Mouse (Mus musculus) lung, adult 18-20 months (tissue): ENCODE data around the gene Runx2.
A peak's percentile ranks its signal among the peaks of the same experiment; 100 is the strongest.

Experiments
- DNase-seq, 2 experiments: peaks; one replicate each; pipeline ENCODE4 v3.0.0; 2022; ENCODE audit warnings: mixed read lengths in 2 of 2

Runx2 gene

DNA sequence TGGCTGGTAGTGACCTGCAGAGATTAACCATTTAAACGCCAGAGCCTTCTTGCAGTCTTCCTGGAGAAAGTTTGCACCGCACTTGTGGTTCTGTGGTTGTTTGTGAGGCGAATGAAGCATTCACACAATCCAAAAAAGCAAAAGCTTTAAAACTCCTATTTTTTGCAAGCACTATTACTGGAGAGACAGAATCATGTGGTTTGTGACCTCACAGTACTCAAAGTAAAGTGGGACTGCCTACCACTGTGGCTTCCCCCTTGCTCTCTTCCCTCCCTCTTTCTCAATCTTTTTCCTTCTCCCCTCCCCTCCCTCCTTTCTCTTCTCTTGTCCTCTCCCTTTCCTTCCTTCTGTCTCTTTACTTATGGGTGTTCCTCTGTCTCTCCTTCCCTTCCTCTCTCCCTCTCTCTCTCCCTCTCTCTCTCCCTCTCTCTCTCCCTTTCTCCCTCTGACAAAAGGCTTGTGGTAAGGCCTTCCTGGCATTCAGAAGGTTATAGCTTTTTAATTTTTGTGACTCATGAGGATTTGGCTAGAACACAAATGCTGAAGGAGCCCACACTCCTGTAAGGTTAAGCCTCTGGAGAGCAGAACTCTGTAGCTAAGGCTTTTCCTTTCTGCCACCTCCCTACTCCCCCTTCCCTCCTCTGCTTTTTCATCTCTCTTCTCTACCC, at the start of gene Runx2:
Gene Runx2 (minus strand): TSS at position 290 of the 668 bp plus-strand sequence.
- no peak for DNase-seq

DNA sequence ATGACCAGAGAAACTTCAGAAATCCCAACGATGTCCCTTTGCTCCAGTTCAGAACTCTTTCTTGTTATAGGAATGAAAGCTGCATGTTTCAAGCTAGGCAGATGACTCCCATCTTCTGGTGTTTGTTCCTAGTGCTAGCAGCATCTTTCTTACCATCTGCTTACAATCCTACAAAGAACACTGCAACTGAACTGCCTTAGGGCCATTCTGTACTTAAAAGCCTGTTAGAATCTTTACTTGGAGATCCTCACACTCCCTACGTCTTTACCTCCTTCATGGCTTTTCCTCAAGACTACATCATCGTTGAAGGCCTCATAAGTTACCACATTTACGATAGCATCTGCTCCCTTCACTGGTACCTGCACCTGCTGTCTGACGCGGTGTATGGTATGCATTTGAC, 48.6 kb upstream of the Runx2 start:
- no peak for DNase-seq

DNA sequence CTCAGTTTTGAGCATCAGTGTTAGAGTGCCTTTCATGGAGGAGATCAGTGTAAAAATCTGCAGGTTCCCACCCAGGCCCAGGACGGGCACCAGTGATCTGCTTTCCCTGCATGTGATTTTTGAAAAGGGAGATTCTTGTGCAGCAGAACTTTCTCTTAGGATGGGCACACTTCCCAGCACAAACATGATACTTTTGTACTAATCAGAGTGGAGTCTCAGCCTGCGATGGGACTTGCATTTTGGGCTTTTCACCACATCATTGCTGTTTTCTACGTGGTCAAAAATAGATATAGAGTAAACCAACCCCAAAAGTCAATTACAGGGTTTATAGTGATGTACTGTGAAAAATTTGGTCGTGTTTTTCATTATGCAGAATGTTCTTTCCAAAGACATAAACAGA, 27.6 kb upstream of the Runx2 start:
- DNase-seq = no peak

DNA sequence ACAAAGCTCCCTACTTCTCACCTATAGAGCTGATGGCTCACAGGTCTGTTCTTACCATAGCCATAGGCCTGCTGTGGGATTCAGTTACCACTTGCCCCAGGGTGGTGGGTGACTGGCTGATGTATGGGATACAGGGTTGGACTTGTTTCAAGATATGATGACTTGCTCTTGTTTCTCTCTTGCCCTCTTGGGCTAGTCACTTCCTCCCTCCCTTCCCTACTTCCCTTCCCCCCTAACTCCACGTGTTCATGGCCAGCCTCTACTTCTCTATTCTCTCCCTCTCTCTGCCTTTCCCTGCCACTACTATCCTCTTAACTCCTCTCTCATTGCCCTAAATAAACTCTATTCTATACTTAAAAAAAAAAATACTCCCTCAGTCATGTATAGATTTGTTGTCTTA, 16.6 kb upstream of the Runx2 start:
- DNase-seq = no peak

DNA sequence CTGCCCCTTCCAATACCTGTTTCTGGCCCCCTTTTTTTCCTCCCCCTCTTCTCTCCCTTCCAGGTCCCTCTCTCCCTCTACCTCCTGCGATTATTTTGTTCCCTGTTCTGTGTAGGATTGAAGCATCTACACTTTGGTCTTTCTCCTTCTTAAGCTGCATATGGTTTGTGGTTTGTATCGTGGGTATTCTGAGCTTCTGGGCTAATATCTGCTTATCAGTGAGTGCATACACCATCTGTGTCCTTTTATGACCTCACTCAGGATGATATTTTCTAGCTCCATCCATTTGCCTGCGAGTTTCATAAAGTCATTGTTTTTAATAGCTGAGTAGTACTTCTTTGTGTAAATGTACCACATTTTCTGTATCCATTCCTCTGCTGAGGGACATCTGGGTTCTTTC, 15.0 kb upstream of the Runx2 start:
- no peak for DNase-seq

DNA sequence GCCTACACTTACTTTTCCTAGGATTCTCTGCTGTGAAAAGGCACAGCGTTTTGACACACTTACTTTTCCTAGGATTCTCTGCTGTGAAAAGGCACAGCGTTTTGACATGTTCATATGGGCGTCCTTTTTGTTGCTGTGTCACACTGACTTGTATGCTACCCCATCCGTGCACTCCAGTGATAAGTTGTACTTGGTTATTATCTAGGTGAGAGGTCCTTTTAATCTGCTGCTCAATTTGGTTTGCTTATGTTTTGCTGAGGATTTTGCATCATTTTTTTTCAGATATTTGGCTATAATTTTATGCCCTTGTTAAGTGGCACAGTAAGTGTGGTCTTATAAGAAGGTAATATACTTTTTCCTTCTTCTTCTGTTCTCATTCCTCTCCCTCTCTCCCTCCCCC, 13.4 kb upstream of the Runx2 start:
- no peak for DNase-seq

DNA sequence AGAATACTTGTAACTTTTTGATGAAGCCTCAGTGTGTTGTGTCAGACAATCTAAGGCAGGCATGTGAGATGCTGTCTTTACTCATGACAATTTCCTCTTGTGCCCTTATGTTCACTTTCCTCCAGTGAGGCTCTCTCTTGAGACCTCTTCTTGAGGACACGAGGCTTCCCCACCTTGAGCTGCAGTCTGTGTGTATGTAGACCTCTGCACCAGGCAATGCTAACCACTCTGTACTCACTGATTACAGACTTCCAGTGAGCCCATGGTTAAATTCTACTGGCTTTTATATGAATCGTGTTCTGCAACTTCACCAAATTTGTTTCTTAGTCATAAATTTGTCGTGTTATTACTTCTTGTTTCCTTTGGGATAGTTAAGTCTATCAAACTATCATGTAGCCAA, 12.5 kb upstream of the Runx2 start:
- no peak for DNase-seq

DNA sequence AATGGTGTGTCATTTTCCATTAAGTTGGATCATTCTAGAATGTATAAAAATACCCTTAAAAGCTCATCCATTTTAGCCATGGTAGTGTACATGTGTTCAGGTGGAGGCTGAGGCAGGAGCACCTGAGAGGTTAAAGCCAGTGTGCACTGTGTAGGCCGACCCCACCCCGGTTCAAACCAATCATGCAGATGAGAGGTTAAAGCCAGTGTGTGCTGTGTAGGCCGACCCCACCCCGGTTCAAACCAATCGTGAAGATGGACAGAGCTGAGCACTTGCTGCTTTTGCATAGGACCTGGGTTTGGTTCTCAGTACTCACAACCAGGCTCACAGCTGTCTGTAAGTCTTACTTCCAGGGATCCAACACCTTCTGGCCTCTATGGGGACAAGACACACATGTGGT, 7.3 kb upstream of the Runx2 start:
- no peak for DNase-seq

DNA sequence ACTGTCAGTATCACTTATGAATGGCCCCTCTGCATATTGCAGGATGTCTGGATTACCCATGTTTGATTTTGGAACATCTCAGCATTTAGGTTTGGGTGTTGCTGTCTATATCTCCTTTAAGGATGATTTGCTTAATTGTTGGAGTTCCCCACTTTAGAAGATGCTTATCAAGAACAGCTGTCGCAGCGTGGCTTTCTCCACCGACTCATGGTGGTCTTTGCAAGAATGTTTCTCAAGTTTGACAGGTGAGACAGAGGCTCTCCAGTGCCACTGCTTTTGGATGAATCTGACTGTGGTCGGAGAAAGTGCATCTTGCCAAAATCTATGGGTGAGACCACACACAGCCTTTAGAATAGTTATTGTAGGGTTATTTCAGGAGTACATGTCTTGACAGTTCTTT, 5.2 kb upstream of the Runx2 start:
- no peak for DNase-seq

DNA sequence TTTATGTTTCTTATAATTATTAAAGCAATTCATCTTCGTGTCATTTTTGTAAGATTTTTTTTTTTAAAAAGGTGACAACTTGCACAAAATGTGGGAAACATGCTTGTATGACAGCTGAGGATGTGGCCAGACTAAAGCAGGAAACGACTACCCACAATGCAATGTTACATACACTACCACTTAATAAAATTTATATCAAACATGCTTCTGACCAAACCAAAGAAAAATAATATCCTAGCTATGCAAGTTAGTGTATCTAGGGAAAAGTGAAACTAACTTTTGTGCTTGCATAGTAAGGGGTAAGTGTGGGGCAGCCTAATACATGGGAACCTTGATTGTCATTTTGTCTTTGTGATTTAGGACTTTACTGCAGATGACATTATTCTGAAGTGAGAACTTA, 4.2 kb upstream of the Runx2 start:
- no peak for DNase-seq

DNA sequence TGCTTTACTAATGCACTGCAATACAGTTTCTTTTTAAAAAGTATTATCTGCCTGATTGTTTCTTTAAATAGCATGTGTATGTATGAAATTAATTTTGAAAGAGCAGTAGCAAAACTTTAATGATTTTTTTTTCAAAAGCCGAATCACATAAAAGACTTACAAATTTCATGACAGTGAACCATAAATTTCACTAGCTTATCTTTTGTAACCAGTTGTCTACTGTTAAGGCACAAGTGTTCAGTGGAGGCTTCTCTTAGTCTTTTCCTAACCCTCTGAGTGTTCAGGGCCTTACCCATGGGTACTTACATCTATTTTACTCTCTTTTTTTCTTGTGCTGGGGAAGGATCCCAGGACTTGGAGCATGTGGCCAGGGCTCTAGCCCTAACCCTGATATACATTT, 7.6 kb downstream of the Runx2 start:
- DNase-seq = no peak

DNA sequence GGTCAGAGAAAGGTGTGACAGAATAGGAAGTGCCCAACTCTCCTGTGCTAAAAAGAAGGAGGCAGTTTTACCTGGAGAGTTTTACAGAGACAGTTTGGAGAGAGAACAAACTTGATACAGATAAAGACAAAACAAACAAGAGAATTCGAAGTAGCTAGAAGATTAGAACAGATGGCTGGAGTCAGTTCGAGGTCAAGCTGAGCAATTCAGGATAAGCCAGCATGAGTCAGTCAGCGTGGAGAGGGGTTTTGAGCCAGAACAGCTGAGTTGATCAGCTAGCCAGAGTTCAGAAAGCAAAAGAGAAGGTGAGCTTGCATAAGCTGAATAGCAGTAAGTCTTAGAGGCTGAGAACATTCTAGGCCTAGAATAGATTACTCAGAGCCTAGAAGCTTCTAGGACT, 17.3 kb downstream of the Runx2 start:
- no peak for DNase-seq

DNA sequence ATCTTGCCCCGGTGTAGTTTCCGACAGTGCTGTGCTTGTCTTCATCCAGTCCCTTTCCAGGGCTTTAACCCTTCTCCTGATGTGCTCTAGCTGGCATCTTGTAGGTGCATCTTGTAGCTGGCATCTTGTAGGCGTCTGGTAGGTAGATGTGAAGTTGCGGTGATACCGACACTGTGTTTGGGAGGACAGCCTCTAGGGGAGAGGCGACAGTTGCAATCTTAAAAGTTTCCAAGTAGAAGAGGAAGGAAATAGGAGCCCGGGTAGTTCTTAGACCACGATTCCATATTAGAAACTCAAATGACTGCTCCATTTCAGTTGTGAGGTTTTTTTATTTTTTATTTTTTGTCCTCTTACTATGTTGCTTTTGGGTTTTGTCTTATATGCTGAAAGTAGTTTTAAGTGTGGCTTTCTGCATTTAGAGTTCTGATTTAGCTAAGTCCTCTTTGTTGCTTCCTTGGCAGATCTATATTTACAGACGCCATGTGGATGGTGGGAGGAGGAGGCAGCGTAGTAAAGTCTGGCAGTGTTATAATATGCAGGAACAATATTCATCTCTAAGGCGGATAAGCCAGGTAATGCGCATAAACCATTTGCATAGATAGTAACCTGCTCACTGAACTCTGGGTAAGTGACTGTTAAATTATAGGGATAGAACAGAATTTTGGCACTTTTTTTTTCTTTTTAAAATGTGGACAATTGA, 22.2 kb downstream of the Runx2 start:
- DNase-seq = no peak

DNA sequence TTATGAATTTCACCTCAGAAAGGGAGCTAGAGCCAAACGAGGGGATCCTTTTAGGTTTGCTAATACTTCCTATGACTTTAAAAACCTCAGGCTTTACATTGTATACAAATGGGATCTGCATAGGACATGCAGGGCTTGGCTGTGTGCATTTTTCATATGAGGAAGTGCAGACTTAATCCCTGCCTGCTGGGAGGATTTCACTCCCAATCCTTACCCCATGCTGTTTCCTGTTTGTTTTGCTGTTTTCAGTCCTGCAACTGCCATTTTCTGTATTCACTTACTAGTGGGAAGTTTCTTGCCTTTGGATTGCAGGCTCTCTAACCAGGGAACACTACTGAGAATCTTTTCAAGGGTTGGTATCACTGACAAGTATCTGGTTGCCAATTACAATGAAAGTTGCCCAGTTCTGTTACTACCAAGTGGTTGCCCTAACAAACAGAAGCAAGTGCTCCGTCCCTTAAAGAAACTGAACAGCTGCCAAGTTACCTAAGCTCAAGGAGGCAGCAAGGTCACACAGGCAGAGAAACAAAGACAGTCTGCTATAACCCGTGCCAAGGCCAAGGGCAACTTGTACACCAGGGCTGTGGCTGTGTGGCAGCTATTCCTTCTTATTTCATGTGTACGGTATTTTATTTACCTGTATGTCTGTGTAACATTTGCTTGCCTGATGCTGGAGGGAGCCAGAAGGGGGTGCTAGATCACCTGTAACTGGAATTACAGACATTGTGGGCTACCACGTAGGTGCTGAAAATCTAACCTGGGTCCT, 25.4 kb downstream of the Runx2 start:
- peak; percentile 28 to 59 for DNase-seq

DNA sequence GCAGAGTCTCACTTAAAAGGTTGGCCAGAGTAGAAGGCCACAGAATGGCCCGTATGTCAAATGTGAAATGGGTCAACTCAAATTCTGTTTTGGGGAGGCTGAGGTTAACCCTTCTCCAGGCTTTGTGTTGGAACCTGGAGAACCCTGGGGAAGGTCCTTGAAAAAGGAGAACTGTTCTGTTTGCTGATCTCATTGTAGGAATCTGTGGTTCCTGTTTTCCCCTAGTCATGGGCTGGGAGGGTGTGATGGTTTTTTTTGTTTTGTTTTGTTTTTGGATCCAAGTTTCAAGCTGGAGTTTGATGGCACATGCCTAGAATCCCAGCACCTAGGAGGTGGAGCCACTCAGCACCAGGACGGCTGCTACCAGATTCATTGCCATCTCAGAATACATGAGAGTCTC, 31.5 kb downstream of the Runx2 start:
- no peak for DNase-seq

DNA sequence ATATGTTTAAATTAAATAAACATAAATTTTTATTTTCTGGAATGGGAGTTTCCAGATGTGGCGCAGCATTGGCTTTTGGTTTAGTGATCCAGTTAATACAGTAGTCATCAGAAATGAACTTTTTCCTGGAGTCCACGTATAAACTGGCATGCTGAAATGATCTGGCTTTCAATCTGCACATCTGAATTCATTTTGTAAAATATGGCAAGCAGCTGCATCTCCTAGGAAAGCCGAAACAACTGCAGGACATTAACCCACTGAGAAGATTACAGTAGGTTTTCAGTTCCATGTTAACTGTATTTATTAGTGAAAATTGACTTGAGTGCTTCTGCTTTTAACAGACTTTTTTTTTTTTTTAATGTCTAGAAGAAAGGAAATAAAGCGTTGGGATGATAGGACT, 32.2 kb downstream of the Runx2 start:
- no peak for DNase-seq

DNA sequence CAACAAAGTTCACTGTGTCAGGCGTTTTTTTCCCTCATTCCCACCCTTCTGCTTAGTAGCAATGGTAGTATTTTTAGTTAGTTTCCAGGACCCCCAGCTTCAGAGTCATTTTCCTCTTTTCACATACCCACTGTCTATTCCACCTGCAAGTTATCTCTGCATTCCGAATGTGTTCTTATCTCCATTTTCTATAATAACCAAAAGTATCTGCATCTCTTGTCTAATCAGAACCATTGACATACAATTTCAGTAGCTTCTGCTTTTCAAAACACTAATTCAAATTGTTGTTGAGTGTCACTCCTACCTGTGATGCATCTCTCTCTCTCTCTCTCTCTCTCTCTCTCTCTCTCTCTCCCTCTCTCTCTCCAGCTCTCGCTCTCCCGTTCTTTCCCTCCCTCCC, 34.2 kb downstream of the Runx2 start:
- no peak for DNase-seq

DNA sequence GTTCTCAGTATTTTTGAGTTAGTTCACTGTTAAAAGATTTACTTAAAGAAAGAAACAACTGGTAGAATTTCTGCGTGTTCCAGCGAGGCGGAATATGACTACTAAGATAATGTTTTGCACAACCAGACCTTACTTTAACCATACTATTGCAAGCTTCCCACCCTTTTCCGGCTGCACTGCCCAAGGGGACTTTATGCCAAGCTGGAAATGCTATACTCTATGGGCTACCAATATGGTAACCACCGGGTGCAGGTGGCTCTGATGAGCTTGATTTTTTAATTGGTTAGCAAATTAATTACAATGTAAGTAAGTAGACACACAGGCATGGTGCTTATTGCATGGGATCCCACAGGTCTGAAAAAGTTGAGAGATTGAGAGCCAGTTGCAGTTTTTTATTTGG, 36.5 kb downstream of the Runx2 start:
- DNase-seq = no peak

DNA sequence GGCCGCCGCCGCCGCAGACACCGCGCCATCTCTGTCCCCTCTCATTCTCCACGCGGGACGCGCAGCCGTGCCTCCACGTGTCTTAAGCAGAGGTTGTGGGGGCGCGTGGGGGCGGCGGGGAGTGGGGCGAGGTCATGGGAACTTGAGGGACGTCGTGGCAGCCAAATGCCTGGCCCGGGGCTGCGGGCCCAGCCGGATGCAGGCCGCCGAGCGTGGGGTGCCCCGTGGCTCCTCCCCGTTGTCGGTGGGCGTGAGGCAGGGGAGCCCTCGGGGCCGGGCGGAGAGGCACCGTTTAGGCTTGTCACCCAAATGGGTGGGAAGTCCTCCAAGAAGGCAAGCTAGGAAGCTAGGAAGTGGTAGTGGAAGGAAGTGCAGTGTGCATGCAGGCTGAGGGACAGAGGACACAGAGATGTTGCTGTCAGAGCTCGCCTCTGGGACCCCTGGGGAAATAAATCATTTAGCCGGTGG, 37.2 kb downstream of the Runx2 start:
- DNase-seq = peak; percentile 70 to 74

DNA sequence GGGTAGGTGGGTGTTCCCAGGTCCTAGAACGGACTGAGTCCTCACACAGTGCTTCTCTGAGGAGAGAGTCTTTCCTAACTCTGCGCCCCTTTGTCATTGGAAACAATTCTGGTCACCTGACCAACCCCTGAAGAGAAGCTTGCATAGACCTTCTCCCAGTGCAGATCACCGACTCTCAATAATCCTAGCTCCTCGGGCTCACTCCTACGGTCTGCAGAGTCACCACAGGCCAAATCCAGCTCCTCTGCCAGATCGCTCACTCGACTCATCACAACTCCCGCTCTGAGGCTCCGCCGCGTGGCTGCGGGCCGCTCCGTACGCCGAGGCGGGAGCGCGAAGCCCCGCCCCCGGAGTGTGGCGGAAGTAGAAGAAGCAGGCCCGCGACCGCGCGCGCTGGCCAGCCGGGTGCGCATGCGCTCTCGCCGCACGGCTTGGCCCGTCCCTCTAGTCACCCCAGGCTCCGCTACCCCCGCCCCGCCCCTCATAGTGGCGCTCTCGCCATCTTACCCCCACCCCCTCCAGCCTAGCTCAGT, 37.8 kb downstream of the Runx2 start, which contains the start of gene Supt3:
Gene Supt3 (plus strand): TSS at position 415 of the 533 bp plus-strand sequence.
- peak; percentile 93 to 94 for DNase-seq

DNA sequence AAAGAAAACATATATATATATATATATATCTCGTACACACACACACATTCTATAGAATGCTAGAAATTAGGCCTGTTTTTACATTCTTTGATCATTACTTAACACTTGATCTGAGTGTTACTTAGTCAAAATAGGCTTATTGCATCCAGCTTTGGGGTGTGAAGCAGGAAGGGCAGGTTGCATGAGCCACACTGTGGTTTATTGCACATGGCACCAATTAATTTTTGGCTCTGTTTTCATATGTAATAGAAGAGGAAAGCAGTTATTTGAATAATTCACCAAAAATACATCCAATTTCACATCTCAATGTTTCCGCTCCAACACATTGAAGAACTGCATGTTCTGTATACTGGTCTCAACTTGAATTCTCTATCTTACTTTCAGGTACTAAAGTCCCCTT, 42.0 kb downstream of the Runx2 start:
- no peak for DNase-seq

DNA sequence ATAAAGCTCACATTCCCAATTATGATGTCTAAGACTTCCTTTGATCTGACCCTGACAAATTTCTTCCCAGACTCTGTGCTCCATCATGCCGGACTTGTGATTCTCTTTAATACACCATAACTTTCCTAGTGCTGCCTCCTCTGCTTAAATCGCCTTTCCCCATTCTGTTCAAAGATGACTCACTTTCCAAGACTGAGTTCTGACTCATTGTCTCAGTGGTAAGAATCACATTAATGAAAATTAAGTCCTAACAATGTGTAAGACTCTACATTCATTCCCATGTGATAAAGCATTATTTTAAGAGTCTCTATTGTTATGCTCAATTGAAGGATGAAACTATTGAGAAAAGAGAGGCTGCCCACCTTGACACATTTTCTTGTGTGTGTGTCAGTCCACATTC, 43.7 kb downstream of the Runx2 start:
- no peak for DNase-seq

DNA sequence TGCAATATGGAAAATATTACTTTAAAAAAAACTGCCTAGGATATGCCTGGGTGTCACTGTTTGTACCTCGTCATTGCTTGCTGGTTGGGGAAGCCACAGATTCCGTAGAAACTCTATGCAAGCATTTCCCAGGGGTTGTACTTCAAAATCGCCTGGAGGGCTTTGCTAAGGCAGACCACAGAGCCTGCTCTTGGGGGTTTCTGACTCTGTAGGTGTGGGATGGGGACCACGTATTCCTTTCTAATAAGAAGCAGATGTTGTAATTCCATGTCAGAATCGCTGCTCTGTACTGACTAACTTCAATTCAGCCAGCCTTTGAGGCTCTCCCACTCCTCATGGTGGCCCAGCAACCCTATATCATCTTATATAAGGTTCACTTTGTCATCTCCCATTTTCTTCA, 46.1 kb downstream of the Runx2 start:
- DNase-seq = no peak

DNA sequence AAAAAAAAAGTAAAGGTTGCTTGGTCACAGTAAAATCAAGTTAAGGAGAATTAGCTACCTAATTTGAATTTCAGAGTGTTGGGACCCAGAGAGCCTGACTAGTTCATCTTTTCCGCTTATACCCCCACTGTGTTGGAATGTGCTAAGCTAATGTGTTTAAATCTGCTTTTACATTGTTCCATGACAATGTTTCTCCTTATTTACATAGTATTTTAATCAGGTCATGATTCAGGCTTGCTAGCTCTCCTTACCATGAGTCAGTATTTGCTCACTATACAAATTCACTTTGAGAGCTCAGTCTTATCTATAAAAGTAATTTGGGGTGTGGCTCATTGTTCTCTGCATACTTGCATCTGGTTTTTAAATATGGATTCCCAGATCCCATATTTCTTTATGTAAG, 47.2 kb downstream of the Runx2 start:
- DNase-seq = no peak
